Mouse (Mus musculus) liver, embryonic 13.5 days (tissue): ENCODE measurements at regions not wholly inside any gene's neighbourhood (a gene's known extent, or its start where the extent isn't known, plus 50 kb on each side); places are given as distances from the start of the nearest gene placed in this dataset.

Experiments
- ATAC-seq: fragments of 200-750 bp; cut with Nextera tagmentation; 2 replicates; pipeline ENCODE4 v1.8.0; 2017; ENCODE audit warnings: low read depth, mild to moderate bottlenecking, moderate number of reproducible peaks, moderate library complexity
- DNase-seq: peaks from one replicate; pipeline ENCODE4 v3.0.0; 2022
- H3K27ac ChIP-seq: fragments of 300-500 bp; sonication (generic); 2 replicates; pipeline ENCODE4 v1.5.1; 2015; ENCODE audit warnings: moderate library complexity, mild to moderate bottlenecking, inconsistent platforms
- H3K27me3 ChIP-seq: fragments of 300-500 bp; sonication (generic); 2 replicates; pipeline ENCODE4 v1.6.1; 2015; ENCODE audit warnings: mild to moderate bottlenecking, inconsistent platforms
- H3K36me3 ChIP-seq: fragments of 300-500 bp; sonication (generic); 2 replicates; pipeline ENCODE4 v1.6.1; 2015; ENCODE audit warnings: mild to moderate bottlenecking, inconsistent platforms
- H3K4me1 ChIP-seq: fragments of 300-500 bp; sonication (generic); replicated peaks from 2 replicates; pipeline ENCODE4 v1.6.1; 2015; ENCODE audit warnings: inconsistent platforms
- H3K4me2 ChIP-seq: fragments of 300-500 bp; sonication (generic); 2 replicates; pipeline ENCODE4 v1.6.1; 2015; ENCODE audit warnings: inconsistent platforms, mild to moderate bottlenecking, moderate library complexity
- H3K4me3 ChIP-seq: fragments of 300-500 bp; sonication (generic); replicated peaks from 2 replicates; pipeline ENCODE4 v1.5.1; 2015; ENCODE audit warnings: mild to moderate bottlenecking, inconsistent platforms
- H3K9ac ChIP-seq: fragments of 300-500 bp; sonication (generic); 2 replicates; pipeline ENCODE4 v1.6.1; 2015; ENCODE audit warnings: mild to moderate bottlenecking, inconsistent platforms
- H3K9me3 ChIP-seq: fragments of 300-500 bp; sonication (generic); replicated peaks from 2 replicates; pipeline ENCODE4 v1.6.1; 2016; ENCODE audit warnings: inconsistent platforms
- WGBS: fragments of 180-500 bp; shearing (Covaris S2); methylation state at CpG from one replicate; pipeline ENCODE4 v1.1.7; 2015; ENCODE audit not compliant: insufficient replicate concordance; 5-methylcytosine and 5-hydroxymethylcytosine counted together

GRCm38 (mm10) chr2:72561383-72561782 is 85.4 kb downstream of the Cdca7 start:
- H3K4me3 ChIP-seq = no peak overlapping the region
- no peaks in the 10 kb centered on the region for H3K36me3 ChIP-seq
- DNase-seq (no peak), ATAC-seq (no peak)
- H3K27me3 ChIP-seq = no peaks in the 10 kb centered on the region
- H3K4me1 ChIP-seq = no peaks in the 10 kb centered on the region
- 77% methylated on average over 5 of the region's 5 CpGs for WGBS
- no peaks in the 10 kb centered on the region for H3K9me3 ChIP-seq
- H3K4me2 ChIP-seq = no peak overlapping the region
- H3K27ac ChIP-seq = no peak overlapping the region
- no peak overlapping the region for H3K9ac ChIP-seq

GRCm38 (mm10) chr2:72578322-72578721 is 102.4 kb downstream of the Cdca7 start:
- Histone ChIP-seq H3K27ac (no peak overlapping the region), H3K9me3 (no peaks in the 10 kb centered on the region), H3K4me2 (no peak overlapping the region), H3K36me3 (no peaks in the 10 kb centered on the region), H3K27me3 (no peaks in the 10 kb centered on the region), H3K4me3 (no peak overlapping the region), H3K4me1 (no peaks in the 10 kb centered on the region), H3K9ac (no peak overlapping the region)
- WGBS = 31% methylated on average over 1 of the region's 1 CpGs
- DNase-seq (no peak), ATAC-seq (no peak)

- Histone ChIP-seq H3K4me3 (no peak overlapping the region), H3K27ac (no peak overlapping the region), H3K4me2 (no peak overlapping the region), H3K4me1 (no peaks in the 10 kb centered on the region), H3K36me3 (no peaks in the 10 kb centered on the region), H3K27me3 (no peaks in the 10 kb centered on the region), H3K9me3 (no peaks in the 10 kb centered on the region), H3K9ac (no peak overlapping the region)
- DNase-seq = no peak
- ATAC-seq = no peak
- 61% methylated on average over 6 of the region's 6 CpGs for WGBS
Observed at GRCm38 (mm10) chr2:72581136-72581535, 105.2 kb downstream of the Cdca7 start.

- no peak for DNase-seq
Observed at GRCm38 (mm10) chr2:72588814-72589213, 112.9 kb downstream of the Cdca7 start.

GRCm38 (mm10) chr2:72592011-72592410 is 116.1 kb downstream of the Cdca7 start:
- H3K9ac ChIP-seq = no peak overlapping the region
- H3K27ac ChIP-seq = no peak overlapping the region
- WGBS = 68% methylated on average over 3 of the region's 3 CpGs
- H3K27me3 ChIP-seq = no peaks in the 10 kb centered on the region
- no peaks in the 10 kb centered on the region for H3K36me3 ChIP-seq
- ATAC-seq (no peak), DNase-seq (no peak)
- H3K4me2 ChIP-seq = no peak overlapping the region
- H3K4me3 ChIP-seq = no peak overlapping the region
- H3K9me3 ChIP-seq = no peaks in the 10 kb centered on the region
- H3K4me1 ChIP-seq = no peaks in the 10 kb centered on the region

More at GRCm38 (mm10) chr2:72588814-72589213, 112.9 kb downstream of the Cdca7 start:
- ATAC-seq = no peak
- no peak overlapping the region for H3K27ac ChIP-seq
- no peak overlapping the region for H3K9ac ChIP-seq
- H3K9me3 ChIP-seq = no peaks in the 10 kb centered on the region
- H3K4me2 ChIP-seq = no peak overlapping the region
- no peaks in the 10 kb centered on the region for H3K4me1 ChIP-seq
- no peaks in the 10 kb centered on the region for H3K27me3 ChIP-seq
- no peaks in the 10 kb centered on the region for H3K36me3 ChIP-seq
- no peak overlapping the region for H3K4me3 ChIP-seq
- WGBS = 41% methylated on average over 7 of the region's 7 CpGs

- WGBS = 65% methylated on average over 14 of the region's 14 CpGs
Observed at GRCm38 (mm10) chr2:72596994-72597925, 121.3 kb downstream of the Cdca7 start.

GRCm38 (mm10) chr2:72597941-72598340 is 122.0 kb downstream of the Cdca7 start:
- Histone ChIP-seq H3K36me3 (no peaks in the 10 kb centered on the region), H3K9me3 (no peaks in the 10 kb centered on the region), H3K4me1 (no peaks in the 10 kb centered on the region), H3K27ac (no peak overlapping the region), H3K9ac (no peak overlapping the region), H3K4me2 (no peak overlapping the region), H3K4me3 (no peak overlapping the region), H3K27me3 (no peaks in the 10 kb centered on the region)
- ATAC-seq (no peak), DNase-seq (no peak)
- 66% methylated on average over 9 of the region's 9 CpGs for WGBS

More at GRCm38 (mm10) chr2:72596994-72597925, 121.3 kb downstream of the Cdca7 start:
- H3K36me3 ChIP-seq = no peaks in the 10 kb centered on the region
- H3K9me3 ChIP-seq = no peaks in the 10 kb centered on the region
- no peak overlapping the region for H3K9ac ChIP-seq
- ATAC-seq (no peak), DNase-seq (no peak)
- no peaks in the 10 kb centered on the region for H3K27me3 ChIP-seq
- H3K4me3 ChIP-seq = no peak overlapping the region
- no peaks in the 10 kb centered on the region for H3K4me1 ChIP-seq
- no peak overlapping the region for H3K4me2 ChIP-seq
- no peak overlapping the region for H3K27ac ChIP-seq

GRCm38 (mm10) chr2:72600723-72601122 is 124.8 kb downstream of the Cdca7 start:
- Histone ChIP-seq H3K4me1 (no peaks in the 10 kb centered on the region), H3K4me2 (no peak overlapping the region), H3K27ac (no peak overlapping the region), H3K36me3 (no peaks in the 10 kb centered on the region), H3K4me3 (no peak overlapping the region), H3K9me3 (no peaks in the 10 kb centered on the region), H3K27me3 (no peaks in the 10 kb centered on the region), H3K9ac (no peak overlapping the region)
- DNase-seq (no peak), ATAC-seq (no peak)

- H3K9me3 ChIP-seq = no peaks in the 10 kb centered on the region
- no peaks in the 10 kb centered on the region for H3K36me3 ChIP-seq
- 24% methylated on average over 1 of the region's 1 CpGs for WGBS
- ATAC-seq (no peak), DNase-seq (no peak)
- no peaks in the 10 kb centered on the region for H3K4me1 ChIP-seq
- no peak overlapping the region for H3K9ac ChIP-seq
- H3K4me2 ChIP-seq = no peak overlapping the region
- H3K27ac ChIP-seq = no peak overlapping the region
- no peaks in the 10 kb centered on the region for H3K27me3 ChIP-seq
- H3K4me3 ChIP-seq = no peak overlapping the region
Observed at GRCm38 (mm10) chr2:72602152-72602551, 126.2 kb downstream of the Cdca7 start.

- DNase-seq = no peak
- no peak overlapping the region for H3K4me3 ChIP-seq
- H3K36me3 ChIP-seq = no peaks in the 10 kb centered on the region
- H3K27me3 ChIP-seq = no peaks in the 10 kb centered on the region
- no peak for ATAC-seq
- 77% methylated on average over 3 of the region's 3 CpGs for WGBS
- H3K4me2 ChIP-seq = no peak overlapping the region
- H3K9me3 ChIP-seq = 0 out of 2 replicates have a peak, but pooled peaks cover 2% of the 10 kb centered on the region
- H3K9ac ChIP-seq = no peak overlapping the region
- H3K4me1 ChIP-seq = peaks cover 19% of the 10 kb centered on the region
- no peak overlapping the region for H3K27ac ChIP-seq
Observed at GRCm38 (mm10) chr2:72612221-72612620, 136.3 kb downstream of the Cdca7 start.

- Histone ChIP-seq H3K4me2 (no peak overlapping the region), H3K27me3 (no peaks in the 10 kb centered on the region), H3K4me3 (no peak overlapping the region), H3K9me3 (no peaks in the 10 kb centered on the region), H3K27ac (no peak overlapping the region), H3K36me3 (no peaks in the 10 kb centered on the region), H3K9ac (no peak overlapping the region), H3K4me1 (peaks cover 36% of the 10 kb centered on the region)
- no peak for DNase-seq
- WGBS = 65% methylated on average over 8 of the region's 8 CpGs
- no peak for ATAC-seq
Observed at GRCm38 (mm10) chr2:72614256-72614655, 138.3 kb downstream of the Cdca7 start.

- DNase-seq = no peak
- Histone ChIP-seq H3K27ac (no peak overlapping the region), H3K4me3 (no peak overlapping the region), H3K4me2 (no peak overlapping the region), H3K27me3 (no peaks in the 10 kb centered on the region), H3K4me1 (peaks cover 45% of the 10 kb centered on the region), H3K9ac (no peak overlapping the region), H3K9me3 (no peaks in the 10 kb centered on the region), H3K36me3 (no peaks in the 10 kb centered on the region)
- ATAC-seq = peak; percentile 80
- WGBS = 35% methylated on average over 2 of the region's 2 CpGs
Observed at GRCm38 (mm10) chr2:72615869-72616268, 139.9 kb downstream of the Cdca7 start.
